Mouse (Mus musculus): ENCODE data around the gene Med28.

DNA sequence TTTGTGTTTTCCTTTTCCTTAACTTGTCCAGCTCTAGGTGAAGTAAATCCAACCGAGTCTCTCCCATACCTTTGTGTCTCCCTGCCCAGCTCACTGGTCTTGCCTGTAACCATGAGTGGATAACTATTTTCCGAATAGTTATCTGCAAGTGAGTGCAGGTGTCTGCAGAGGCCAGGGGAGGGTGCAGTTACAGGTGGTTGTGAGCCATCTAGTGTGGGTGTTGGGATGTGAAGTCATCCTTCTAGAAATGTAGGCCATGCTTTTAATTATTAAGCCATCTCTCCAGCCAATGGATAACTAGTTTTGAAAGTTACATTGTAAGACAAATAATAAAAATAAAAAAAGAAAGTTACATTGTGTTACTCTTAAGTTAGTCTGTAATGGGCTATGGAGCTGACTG lies 6.5 kb upstream of the Med28 start:
- no peak for TF ChIP-seq BHLHE40 (IDR thresholded peaks at IDR 0.05; ENCODE audit: low read depth, low read length)
- no peak for TF ChIP-seq RCOR1 (conservative IDR thresholded peaks at IDR 0.05; ENCODE audit: low read depth, low read length)
- no peak for TF ChIP-seq CTCF (conservative IDR thresholded peaks at IDR 0.05 in 1 of 2, IDR thresholded peaks at IDR 0.05 in 1 of 2; ENCODE audit: low read depth in 2 of 2, low read length in 2 of 2)
